Mouse (Mus musculus): Measurements from ENCODE around the gene Polr3gl. TPM values are rescaled to one million over a fixed set of nuclear protein-coding genes. Genes with fewer than 3 reads are reported as not detected.

The Polr3gl gene
- polyA plus RNA-seq, 1 experiment: 1.1 TPM

GRCm38 (mm10) chr3:96576690-96577541, 17.1 kb downstream of the Polr3gl start, which contains the start of gene Gm16253:
Gene Gm16253 (plus strand): TSS chr3:96576984.
- Histone ChIP-seq H3K27me3 (ENCODE audit: control insufficient read depth) (peaks cover 3% of the 10 kb centered on the region; the same call in 1 of the 2 replicates), H3K4me1 (ENCODE audit: control insufficient read depth) (peaks cover 41% of the 10 kb centered on the region), H3K36me3 (ENCODE audit: control insufficient read depth) (peaks cover 4% of the 10 kb centered on the region), H3K9me3 (ENCODE audit: control insufficient read depth, low read length) (no peaks in the 10 kb centered on the region), H3K4me3 (replicated peaks) (peak within 1 kb of the TSS; percentile 54)
- TF ChIP-seq TAL1 (IDR thresholded peaks at IDR 0.05; ENCODE audit: low read length) (no peak), GATA1 (IDR thresholded peaks at IDR 0.05; ENCODE audit: low read length) (no peak)

- Histone ChIP-seq H3K36me3 (ENCODE audit: control insufficient read depth) (peaks cover 4% of the 10 kb centered on the region), H3K9me3 (ENCODE audit: control insufficient read depth, low read length) (no peaks in the 10 kb centered on the region), H3K4me3 (replicated peaks) (peak overlapping the region; percentile 54), H3K4me1 (ENCODE audit: control insufficient read depth) (peaks cover 38% of the 10 kb centered on the region), H3K27me3 (ENCODE audit: control insufficient read depth) (peaks cover 3% of the 10 kb centered on the region; the same call in 1 of the 2 replicates)
- TF ChIP-seq TAL1 (IDR thresholded peaks at IDR 0.05; ENCODE audit: low read length) (no peak), GATA1 (IDR thresholded peaks at IDR 0.05; ENCODE audit: low read length) (no peak)
Observed at GRCm38 (mm10) chr3:96576005-96576658, 17.8 kb downstream of the Polr3gl start.

GRCm38 (mm10) chr3:96575272-96575984, 18.6 kb downstream of the Polr3gl start:
- H3K4me3 ChIP-seq (replicated peaks): no peak overlapping the region
- no peaks in the 10 kb centered on the region for H3K9me3 ChIP-seq (ENCODE audit: control insufficient read depth, low read length)
- peaks cover 3% of the 10 kb centered on the region; the same call in 1 of the 2 replicates for H3K27me3 ChIP-seq (ENCODE audit: control insufficient read depth)
- peaks cover 4% of the 10 kb centered on the region for H3K36me3 ChIP-seq (ENCODE audit: control insufficient read depth)
- no peak for TF ChIP-seq GATA1 (IDR thresholded peaks at IDR 0.05; ENCODE audit: low read length)
- no peak for TF ChIP-seq TAL1 (IDR thresholded peaks at IDR 0.05; ENCODE audit: low read length)
- peaks cover 32% of the 10 kb centered on the region for H3K4me1 ChIP-seq (ENCODE audit: control insufficient read depth)

GRCm38 (mm10) chr3:96573611-96574511, 20.1 kb downstream of the Polr3gl start:
- Histone ChIP-seq H3K4me3 (replicated peaks) (no peak overlapping the region), H3K9me3 (ENCODE audit: control insufficient read depth, low read length) (no peaks in the 10 kb centered on the region), H3K36me3 (ENCODE audit: control insufficient read depth) (peaks cover 3% of the 10 kb centered on the region), H3K27me3 (ENCODE audit: control insufficient read depth) (peaks cover 3% of the 10 kb centered on the region; the same call in 1 of the 2 replicates), H3K4me1 (ENCODE audit: control insufficient read depth) (peaks cover 20% of the 10 kb centered on the region)
- TF ChIP-seq TAL1 (IDR thresholded peaks at IDR 0.05; ENCODE audit: low read length) (no peak), GATA1 (IDR thresholded peaks at IDR 0.05; ENCODE audit: low read length) (no peak)

- Histone ChIP-seq H3K36me3 (ENCODE audit: control insufficient read depth) (no peaks in the 10 kb centered on the region), H3K4me3 (replicated peaks) (no peak overlapping the region), H3K9me3 (ENCODE audit: control insufficient read depth, low read length) (no peaks in the 10 kb centered on the region), H3K4me1 (ENCODE audit: control insufficient read depth) (peaks cover 17% of the 10 kb centered on the region), H3K27me3 (ENCODE audit: control insufficient read depth) (peaks cover 3% of the 10 kb centered on the region; the same call in 1 of the 2 replicates)
- TF ChIP-seq TAL1 (IDR thresholded peaks at IDR 0.05; ENCODE audit: low read length) (no peak), GATA1 (IDR thresholded peaks at IDR 0.05; ENCODE audit: low read length) (no peak)
Observed at GRCm38 (mm10) chr3:96571896-96572698, 21.9 kb downstream of the Polr3gl start.

- TF ChIP-seq GATA1 (IDR thresholded peaks at IDR 0.05; ENCODE audit: low read length): no peak
- TF ChIP-seq TAL1 (IDR thresholded peaks at IDR 0.05; ENCODE audit: low read length): no peak
- no peaks in the 10 kb centered on the region for H3K9me3 ChIP-seq (ENCODE audit: control insufficient read depth, low read length)
- H3K36me3 ChIP-seq (ENCODE audit: control insufficient read depth): no peaks in the 10 kb centered on the region
- no peak overlapping the region for H3K4me3 ChIP-seq (replicated peaks)
- H3K27me3 ChIP-seq (ENCODE audit: control insufficient read depth): peaks cover 3% of the 10 kb centered on the region; the same call in 1 of the 2 replicates
- H3K4me1 ChIP-seq (ENCODE audit: control insufficient read depth): peaks cover 11% of the 10 kb centered on the region
Observed at GRCm38 (mm10) chr3:96571336-96571735, 22.6 kb downstream of the Polr3gl start.

GRCm38 (mm10) chr3:96570643-96571042, 23.3 kb downstream of the Polr3gl start:
- Histone ChIP-seq H3K27me3 (ENCODE audit: control insufficient read depth) (peaks cover 3% of the 10 kb centered on the region; the same call in 1 of the 2 replicates), H3K4me1 (ENCODE audit: control insufficient read depth) (peaks cover 4% of the 10 kb centered on the region), H3K4me3 (replicated peaks) (no peak overlapping the region), H3K36me3 (ENCODE audit: control insufficient read depth) (no peaks in the 10 kb centered on the region), H3K9me3 (ENCODE audit: control insufficient read depth, low read length) (no peaks in the 10 kb centered on the region)
- no peak for TF ChIP-seq TAL1 (IDR thresholded peaks at IDR 0.05; ENCODE audit: low read length)
- no peak for TF ChIP-seq GATA1 (IDR thresholded peaks at IDR 0.05; ENCODE audit: low read length)
